8 mouse cellular contexts compared by ENCODE assay signal in genomic region chr10:128081807-128082476, GRCm38 (mm10). TPM values are rescaled to one million over a fixed set of nuclear protein-coding genes. Genes with fewer than 3 reads are reported as not detected.
DNase-seq lines count a peak whose midpoint lies in the region; ATAC-seq lines count a peak whose summit lies in the region.

No protein-coding gene starts in this region.

- H3K4me1 ChIP-seq in heart, embryonic 15.5 days (replicated peaks), result peaks cover 27% of the 10 kb centered on the region

- peaks cover 34% of the 10 kb centered on the region for H3K36me3 ChIP-seq in heart, embryonic 15.5 days

- H3K9ac ChIP-seq in heart, embryonic 15.5 days, result peak overlapping the region; percentile 73

- peak overlapping the region; percentile 90 for H3K27ac ChIP-seq in heart, embryonic 15.5 days

- H3K27me3 ChIP-seq in heart, embryonic 15.5 days, result no peaks in the 10 kb centered on the region

- 37% methylated on average over 6 of the region's 6 CpGs for WGBS in heart, embryonic 15.5 days

- H3K9me3 ChIP-seq in heart, embryonic 15.5 days (replicated peaks), result no peaks in the 10 kb centered on the region

- peak overlapping the region; percentile 79 for H3K4me3 ChIP-seq in heart, embryonic 15.5 days

- DNase-seq in cerebellum, adult 11-12 months, result peak; percentile 50
- DNase-seq in NIH3T3 (ENCODE audit: low read depth), result peak; percentile 51
- no peak for DNase-seq in adrenal gland, postnatal 4 days (ENCODE audit: low spot score in 2 of 2)
- DNase-seq in kidney, adult 11 months, result no peak
- DNase-seq in left cerebral cortex, postnatal 36 days (ENCODE audit: low spot score in 2 of 2), result no peak

- peak overlapping the region; percentile 63 for H3K4me2 ChIP-seq in heart, embryonic 15.5 days

- ATAC-seq in cerebellum, adult (ENCODE audit: insufficient number of reproducible peaks, low FRiP score, low TSS enrichment), result no peak
- ATAC-seq in heart, embryonic 15.5 days (replicated peaks; ENCODE audit: insufficient number of reproducible peaks, insufficient read depth, low FRiP score, low read depth), result no peak
- peak; percentile 7; the same call in 1 of the 2 replicates for ATAC-seq in megakaryocyte progenitor cell, adult 5-6 weeks (replicated peaks; ENCODE audit: poor library complexity)

- intact Hi-C loops in left cerebral cortex, postnatal 36 days (cut with DNase I), result no loop called here

RNA-seq across cellular contexts. Expression of gene Atp5b, which starts 1.1 kb away (rescaled TPM):
- 5,437 and 6,121 TPM in 2 replicates for polyA plus RNA-seq in heart, embryonic 15.5 days (2015; fragmentation: Nextera tagmentation; extraction: Ambion mirVana)
- 1,546 and 1,583 TPM in 2 replicates for total RNA-seq in megakaryocyte progenitor cell, adult 5-6 weeks (2015)
- total RNA-seq in megakaryocyte progenitor cell, adult 5-6 weeks (2017), result 2,698 and 2,700 TPM in 2 replicates
- 1,000 to 10,000 TPM; 2,157 to 2,362 TPM for total RNA-seq in adrenal gland, postnatal 4 days (2021)
- 1,000 to 10,000 TPM; 1,550 to 1,901 TPM for total RNA-seq in left cerebral cortex, postnatal 36 days (2021)

RNA-seq across cellular contexts. Expression of gene Baz2a, which starts 9.4 kb away (rescaled TPM):
- polyA plus RNA-seq in heart, embryonic 15.5 days (2015; fragmentation: Nextera tagmentation; extraction: Ambion mirVana), result 7.5 and 10.1 TPM in 2 replicates
- total RNA-seq in megakaryocyte progenitor cell, adult 5-6 weeks (2015), result 35.5 and 40.3 TPM in 2 replicates
- total RNA-seq in megakaryocyte progenitor cell, adult 5-6 weeks (2017), result 13.2 and 15.0 TPM in 2 replicates
- total RNA-seq in adrenal gland, postnatal 4 days (2021), result 10 to 100 TPM; 70.6 to 72.2 TPM
- total RNA-seq in left cerebral cortex, postnatal 36 days (2021), result 10 to 100 TPM; 31.6 to 44.5 TPM

RNA-seq across cellular contexts. Expression of gene Ptges3, which starts 23.2 kb away (rescaled TPM):
- polyA plus RNA-seq in heart, embryonic 15.5 days (2015; fragmentation: Nextera tagmentation; extraction: Ambion mirVana), result 268 and 292 TPM in 2 replicates
- 247 and 270 TPM in 2 replicates for total RNA-seq in megakaryocyte progenitor cell, adult 5-6 weeks (2015)
- 310 and 351 TPM in 2 replicates for total RNA-seq in megakaryocyte progenitor cell, adult 5-6 weeks (2017)
- 100 to 1,000 TPM; 152 to 160 TPM for total RNA-seq in adrenal gland, postnatal 4 days (2021)
- total RNA-seq in left cerebral cortex, postnatal 36 days (2021), result 100 to 1,000 TPM; 120 to 131 TPM

RNA-seq across cellular contexts. Expression of gene Naca, which starts 46.6 kb away (rescaled TPM):
- 429 and 467 TPM in 2 replicates for polyA plus RNA-seq in heart, embryonic 15.5 days (2015; fragmentation: Nextera tagmentation; extraction: Ambion mirVana)
- 1,210 and 1,292 TPM in 2 replicates for total RNA-seq in megakaryocyte progenitor cell, adult 5-6 weeks (2015)
- 2,424 and 2,528 TPM in 2 replicates for total RNA-seq in megakaryocyte progenitor cell, adult 5-6 weeks (2017)
- total RNA-seq in adrenal gland, postnatal 4 days (2021), result 100 to 1,000 TPM; 823 to 829 TPM
- 100 to 1,000 TPM; 292 to 297 TPM for total RNA-seq in left cerebral cortex, postnatal 36 days (2021)

Comparison
In these comparisons a context has a peak if more than half of its experiments do, and no peak if none do; other contexts are left out.
1. DNase-seq: peak in cerebellum, adult 11-12 months (single experiment) and NIH3T3 (single experiment); none in adrenal gland, postnatal 4 days (0 of 2), kidney, adult 11 months (single experiment) and left cerebral cortex, postnatal 36 days (0 of 2).